Mouse (Mus musculus) effector memory CD4-positive, alpha-beta T cell, adult 7 months (primary cell): Measurements from ENCODE around the gene Cyp2j9. TPM values are rescaled to one million over a fixed set of nuclear protein-coding genes. Genes with fewer than 3 reads are reported as not detected.

Experiments used
- polyA plus RNA-seq: library from polyadenylated mRNA; unstranded; fragments of 100-300 nt; shearing (Covaris generic); gene quantifications from one replicate; pipeline ENCODE4 v1.2.1, GENCODE M21; 2017

Cyp2j9 gene
- polyA plus RNA-seq, result 0.49 TPM

GRCm38 (mm10) chr4:96590911-96591790 lies at the start of gene Cyp2j9:
Gene Cyp2j9 (minus strand): TSS chr4:96591578.

GRCm38 (mm10) chr4:96553133-96553819 lies 38.1 kb downstream of the Cyp2j9 start, which contains the start of gene Cyp2j6:
Gene Cyp2j6 (minus strand): TSS chr4:96553661.

Other genes with a start within 250 kb of the Cyp2j9 start
- gene Cyp2j11, start 242.9 kb downstream of the Cyp2j9 start, polyA plus RNA-seq, result not detected
- gene Cyp2j8, start 84.2 kb downstream of the Cyp2j9 start, polyA plus RNA-seq, result not detected
- not detected for gene Cyp2j6, start 37.9 kb downstream of the Cyp2j9 start, polyA plus RNA-seq
- gene Cyp2j5, start 72.6 kb upstream of the Cyp2j9 start, polyA plus RNA-seq, result not detected
- gene Gm12695, start 193.6 kb upstream of the Cyp2j9 start, polyA plus RNA-seq, result not detected